In genomic region chr12:11336845-11337244, GRCm38 (mm10) we compare ENCODE assay signal across 9 mouse cellular contexts.
DNase-seq lines count a peak whose midpoint lies in the region; ATAC-seq and TF ChIP-seq lines count a peak whose summit lies in the region.
"Had no signal": no experiment of that assay in that cellular context is flagged by ENCODE, and none has a peak within 500 bp of the region (broad histone marks: within the 10 kb centered on the region; RNA-seq: fewer than 3 reads in every experiment).

No protein-coding gene starts in this region.

- no peaks in the 10 kb centered on the region for H3K36me3 ChIP-seq in heart, adult 2 months (ENCODE audit: control insufficient read depth, insufficient read depth, low read length)
- H3K36me3 ChIP-seq: embryonic facial prominence, embryonic 12.5 days had no signal

- 33% methylated on average over 4 of the region's 4 CpGs for WGBS in heart, adult 2 months
- 24% methylated on average over 4 of the region's 4 CpGs for WGBS in lung, adult 2 months

- TF ChIP-seq EP300 in heart, adult 2 months (IDR thresholded peaks at IDR 0.05; ENCODE audit: insufficient read depth, low read depth, low read length): no peak

- H3K4me1 ChIP-seq in heart, adult 2 months (ENCODE audit: control insufficient read depth, insufficient read depth, low read length): no peaks in the 10 kb centered on the region
- H3K4me1 ChIP-seq in lung, adult 2 months (ENCODE audit: control insufficient read depth, insufficient read depth, low read length): no peaks in the 10 kb centered on the region
- H3K4me1 ChIP-seq: embryonic facial prominence, embryonic 12.5 days had no signal

- intact Hi-C loops in heart, adult 2 months (cut with DNase I): loop anchor here (2.0 to 5.0 kb wide), 4 partner anchors 22 to 740 kb away; no protein-coding TSS in a partner anchor
- intact Hi-C loops in heart, postnatal 25 days (cut with DNase I): loop anchor here (5.0 kb wide), 1 partner anchor 140 kb away; no protein-coding TSS in a partner anchor
- intact Hi-C loops in heart, postnatal 10 days (cut with DNase I): loop anchor here (2.0 to 10.0 kb wide), 3 partner anchors 22 to 742 kb away; no protein-coding TSS in a partner anchor

- TF ChIP-seq CTCF in heart, adult 2 months (IDR thresholded peaks at IDR 0.05): peak; percentile 90
- no peak for TF ChIP-seq CTCF in lung, adult 2 months (IDR thresholded peaks at IDR 0.05; ENCODE audit: insufficient read depth, low read length)

- DNase-seq in heart, adult 2 months: peak; percentile 45 to 53
- no peak for DNase-seq in heart, postnatal 25 days (ENCODE audit: low spot score)
- peak; percentile 12 for DNase-seq in spleen, postnatal 36 days (ENCODE audit: low spot score in 2 of 2)
- no peak for DNase-seq in spleen, postnatal 14 days (ENCODE audit: low spot score in 2 of 2)
- DNase-seq in adrenal gland, postnatal 25 days: peak; percentile 54
- DNase-seq in heart, postnatal 10 days: peak; percentile 55 to 68
- peak; percentile 40 for DNase-seq in lung, adult 2 months

- H3K9ac ChIP-seq in heart, adult 2 months (ENCODE audit: low read depth, low read length): no peak overlapping the region
- H3K9ac ChIP-seq: embryonic facial prominence, embryonic 12.5 days had no signal

- no peak for ATAC-seq in erythroid progenitor cell, adult 5-6 weeks (replicated peaks; ENCODE audit: low FRiP score, poor library complexity, severe bottlenecking)

- TF ChIP-seq POLR2A in heart, adult 2 months (IDR thresholded peaks at IDR 0.05; ENCODE audit: insufficient read depth, low read depth, low read length): no peak
- no peak for TF ChIP-seq POLR2A in lung, adult 2 months (IDR thresholded peaks at IDR 0.05; ENCODE audit: borderline replicate concordance, extremely low read depth, low read depth, low read length)

- no peaks in the 10 kb centered on the region for H3K27me3 ChIP-seq in heart, adult 2 months (ENCODE audit: control insufficient read depth, insufficient read depth, low read length)
- H3K27me3 ChIP-seq: embryonic facial prominence, embryonic 12.5 days had no signal

- no peak overlapping the region for H3K4me3 ChIP-seq in heart, adult 2 months
- H3K4me3 ChIP-seq in lung, adult 2 months (replicated peaks; ENCODE audit: extremely low read depth, low read depth, low read length): no peak overlapping the region
- H3K4me3 ChIP-seq: embryonic facial prominence, embryonic 12.5 days had no signal

- H3K27ac ChIP-seq in heart, adult 2 months: no peak overlapping the region
- H3K27ac ChIP-seq: embryonic facial prominence, embryonic 12.5 days had no signal

- H3K79me2 ChIP-seq in heart, adult 2 months (replicated peaks; ENCODE audit: control insufficient read depth, insufficient read depth, low read length): no peaks in the 10 kb centered on the region

Comparison
In these comparisons a context has a peak if more than half of its experiments do, and no peak if none do; other contexts are left out.
1. DNase-seq: peak in heart, adult 2 months (2 of 2), spleen, postnatal 36 days (2 of 2), adrenal gland, postnatal 25 days (single experiment), heart, postnatal 10 days (2 of 2) and lung, adult 2 months (single experiment); none in heart, postnatal 25 days (single experiment) and spleen, postnatal 14 days (0 of 2).